Mouse (Mus musculus) kidney, postnatal 14 days (tissue): ENCODE measurements at regions not wholly inside any gene's neighbourhood (a gene's known extent, or its start where the extent isn't known, plus 50 kb on each side); places are given as distances from the start of the nearest gene placed in this dataset.
"Not testable (repeated sequence)": the region's sequence is repeated elsewhere in the genome, so short reads cannot be mapped to it uniquely, and the experiment has no call there.

ENCODE experiments used
- DNase-seq: peaks from one replicate; pipeline ENCODE4 v3.0.0; 2022; ENCODE audit warnings: mixed read lengths

- DNase-seq: no peak
Measured at GRCm38 (mm10) chr14:54148121-54148520, 105.8 kb downstream of the Dad1 start.

GRCm38 (mm10) chr14:54147546-54147945, 106.4 kb downstream of the Dad1 start:
- DNase-seq: no peak

- no peak for DNase-seq
Measured at GRCm38 (mm10) chr14:54145743-54146741, 107.9 kb downstream of the Dad1 start.

- DNase-seq: no peak
Measured at GRCm38 (mm10) chr14:54143828-54144227, 110.1 kb downstream of the Dad1 start.

- no peak for DNase-seq
Measured at GRCm38 (mm10) chr14:54138288-54138687, 115.6 kb downstream of the Dad1 start.

- DNase-seq: no peak
Measured at GRCm38 (mm10) chr14:54136538-54136937, 117.4 kb downstream of the Dad1 start.

- DNase-seq: no peak
Measured at GRCm38 (mm10) chr14:54128334-54128733, 125.6 kb downstream of the Dad1 start.

- no peak for DNase-seq
Measured at GRCm38 (mm10) chr14:54125510-54125909, 128.4 kb downstream of the Dad1 start.

GRCm38 (mm10) chr14:54121973-54122372, 131.9 kb downstream of the Dad1 start:
- DNase-seq: no peak

GRCm38 (mm10) chr14:54121340-54121739, 132.6 kb downstream of the Dad1 start:
- no peak for DNase-seq

GRCm38 (mm10) chr14:54120194-54120593, 133.7 kb downstream of the Dad1 start:
- DNase-seq: no peak

- DNase-seq: not testable (repeated sequence)
Measured at GRCm38 (mm10) chr14:54117607-54118006, 136.3 kb downstream of the Dad1 start.

- no peak for DNase-seq
Measured at GRCm38 (mm10) chr14:54113216-54113615, 140.7 kb downstream of the Dad1 start.

- DNase-seq: no peak
Measured at GRCm38 (mm10) chr14:54110971-54111370, 142.9 kb downstream of the Dad1 start.

GRCm38 (mm10) chr14:54109129-54109528, 144.8 kb downstream of the Dad1 start:
- DNase-seq: no peak

GRCm38 (mm10) chr14:54108311-54109074, 145.4 kb downstream of the Dad1 start:
- DNase-seq: peak; percentile 91

GRCm38 (mm10) chr14:54107204-54107796, 146.6 kb downstream of the Dad1 start:
- no peak for DNase-seq

- DNase-seq: no peak
Measured at GRCm38 (mm10) chr14:54104243-54104642, 149.7 kb downstream of the Dad1 start.

GRCm38 (mm10) chr14:54103541-54103940, 150.4 kb downstream of the Dad1 start:
- DNase-seq: no peak

- no peak for DNase-seq
Measured at GRCm38 (mm10) chr14:54103115-54103514, 150.8 kb downstream of the Dad1 start.

- DNase-seq: no peak
Measured at GRCm38 (mm10) chr14:54101775-54102174, 152.1 kb downstream of the Dad1 start.

- no peak for DNase-seq
Measured at GRCm38 (mm10) chr14:54099360-54099759, 154.5 kb downstream of the Dad1 start.

- DNase-seq: no peak
Measured at GRCm38 (mm10) chr14:54098122-54098775, 155.7 kb downstream of the Dad1 start.
